Mouse (Mus musculus) cerebellum, adult 11-12 months (tissue): ENCODE results near the gene Camta2.

ENCODE experiments used
- DNase-seq: peaks from one replicate; pipeline ENCODE4 v3.0.0; 2022

The Camta2 gene

GRCm38 (mm10) chr11:70687601-70688199, at the start of gene Camta2:
Gene Camta2 (minus strand): TSS chr11:70688105.
- peak; percentile 87 for DNase-seq

- no peak for DNase-seq
These were observed 45.4 kb upstream of the Camta2 start for GRCm38 (mm10) chr11:70733256-70733655.

GRCm38 (mm10) chr11:70731178-70731577, 43.3 kb upstream of the Camta2 start:
- DNase-seq: peak; percentile 18

- DNase-seq: no peak
These were observed 42.6 kb upstream of the Camta2 start for GRCm38 (mm10) chr11:70730427-70731038.

GRCm38 (mm10) chr11:70727385-70727784, 39.5 kb upstream of the Camta2 start:
- no peak for DNase-seq

DNA sequence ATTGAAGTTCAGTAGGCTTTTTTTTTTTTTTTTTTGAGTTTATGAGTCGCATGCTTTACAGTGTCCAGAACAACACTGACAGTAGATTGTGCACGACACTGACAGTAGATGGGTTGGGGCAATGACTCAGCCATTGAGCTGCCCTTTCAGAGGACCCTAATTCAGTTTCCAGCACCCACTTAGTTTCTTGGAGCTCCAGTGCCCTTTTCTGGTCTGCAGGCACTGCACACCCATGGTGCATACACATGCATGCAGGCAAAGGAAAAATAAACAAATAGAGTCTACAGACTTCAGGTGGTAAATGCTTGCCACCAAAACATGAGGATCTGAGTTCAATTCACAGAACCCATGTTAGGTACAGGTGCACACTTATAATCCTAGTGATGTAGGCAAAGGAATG, 38.7 kb upstream of the Camta2 start:
- DNase-seq: no peak

GRCm38 (mm10) chr11:70724706-70725105, 36.8 kb upstream of the Camta2 start:
- DNase-seq: no peak

DNA sequence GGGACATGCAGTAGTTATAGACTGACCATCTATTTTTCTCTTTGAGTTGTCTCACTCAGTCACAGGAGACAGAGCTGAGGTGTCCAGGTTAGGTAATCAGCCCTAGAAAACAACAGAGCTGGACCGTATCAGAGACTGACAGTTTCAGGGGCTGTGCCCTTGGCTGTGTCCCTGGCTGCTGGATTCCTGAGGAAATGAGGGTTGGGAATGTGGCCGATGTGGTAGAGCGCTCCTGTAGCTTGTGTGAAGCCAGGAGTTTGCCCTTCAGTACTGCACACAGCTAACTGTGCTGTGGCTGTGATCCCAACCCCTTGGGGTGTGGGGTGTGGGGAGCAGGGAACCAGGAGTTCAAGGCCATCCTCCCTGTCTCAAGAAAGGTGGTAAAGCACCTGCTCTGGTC, 33.2 kb upstream of the Camta2 start:
- no peak for DNase-seq

DNA sequence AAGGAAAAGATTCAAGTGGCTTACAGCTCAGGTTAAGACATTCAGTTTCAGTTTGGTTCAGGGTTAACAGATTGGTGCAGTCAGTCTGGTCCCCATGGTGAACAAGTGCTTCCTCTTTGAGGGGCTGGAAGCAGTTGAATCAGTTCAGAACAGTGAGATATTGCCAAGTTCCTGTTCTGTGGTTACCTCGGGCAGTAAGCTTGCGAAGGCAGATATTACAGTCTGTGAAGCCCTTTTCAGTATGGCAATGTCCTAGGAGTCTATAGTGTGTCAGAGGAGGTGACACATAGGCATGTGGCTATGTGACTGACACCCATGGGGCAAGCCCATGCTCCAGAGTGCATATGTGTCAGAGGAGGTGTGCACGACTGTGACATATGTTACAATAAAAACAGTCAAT, 32.7 kb upstream of the Camta2 start:
- DNase-seq: no peak

DNA sequence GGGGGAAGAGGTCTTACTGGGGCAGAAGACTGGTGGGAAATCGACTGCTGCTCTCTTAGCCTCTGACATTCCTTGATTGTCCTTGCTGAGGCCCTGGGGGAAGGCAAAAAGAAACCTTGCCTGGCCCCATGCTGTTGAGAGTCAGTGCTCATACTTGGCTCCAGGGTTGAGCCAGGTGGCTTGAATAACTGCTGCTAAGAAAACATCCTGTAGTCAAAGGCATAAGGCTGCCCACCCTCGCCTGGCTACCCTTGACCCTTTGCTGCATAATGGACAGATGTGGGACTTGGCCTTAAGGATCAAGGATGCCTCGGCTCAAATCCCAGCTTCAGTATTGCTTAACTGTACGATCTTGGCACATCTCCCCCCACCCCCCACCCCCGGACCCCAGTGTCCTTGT, 30.6 kb upstream of the Camta2 start:
- DNase-seq: no peak

- no peak for DNase-seq
These were observed 27.9 kb upstream of the Camta2 start for GRCm38 (mm10) chr11:70715832-70716231.

GRCm38 (mm10) chr11:70713222-70713621, 25.3 kb upstream of the Camta2 start:
- no peak for DNase-seq

DNA sequence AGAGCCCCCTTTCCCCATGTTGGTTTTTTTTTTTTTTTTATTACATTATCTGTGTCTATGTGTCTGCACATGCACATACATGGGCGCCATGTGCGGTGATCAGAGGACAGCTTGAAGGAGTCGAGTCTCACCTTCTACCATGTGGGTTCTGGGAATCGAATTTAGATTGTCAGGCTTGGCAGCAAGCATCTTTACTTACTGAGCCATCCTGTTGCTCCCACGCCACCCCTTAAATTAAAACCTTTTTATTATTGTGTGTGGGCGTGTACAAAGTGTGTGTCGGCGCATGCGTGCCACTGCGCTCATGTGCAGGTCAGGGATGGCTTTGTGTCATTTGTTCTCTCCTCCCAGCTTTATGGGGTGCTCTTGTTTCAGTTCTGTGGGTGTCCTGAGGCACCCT, 23.1 kb upstream of the Camta2 start:
- no peak for DNase-seq

DNA sequence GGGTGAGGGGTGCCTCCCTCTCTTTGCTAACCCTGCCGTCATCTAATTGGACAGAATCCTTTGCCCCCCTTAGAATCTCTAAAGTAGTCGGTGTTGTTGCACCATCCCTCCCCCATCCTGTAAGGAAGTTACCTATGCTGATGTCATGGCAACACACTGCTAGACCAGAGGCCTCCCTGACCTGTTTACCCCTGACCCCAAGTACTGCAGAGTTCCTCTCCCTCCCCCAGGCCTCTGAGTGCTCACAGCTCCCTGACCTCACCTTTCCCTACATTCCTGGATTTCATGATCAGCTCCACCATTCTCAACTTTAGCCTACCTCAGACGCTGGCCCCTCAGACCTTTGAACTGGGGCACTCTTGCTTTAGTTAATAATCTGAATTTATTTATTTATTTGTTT, 18.2 kb upstream of the Camta2 start:
- no peak for DNase-seq

DNA sequence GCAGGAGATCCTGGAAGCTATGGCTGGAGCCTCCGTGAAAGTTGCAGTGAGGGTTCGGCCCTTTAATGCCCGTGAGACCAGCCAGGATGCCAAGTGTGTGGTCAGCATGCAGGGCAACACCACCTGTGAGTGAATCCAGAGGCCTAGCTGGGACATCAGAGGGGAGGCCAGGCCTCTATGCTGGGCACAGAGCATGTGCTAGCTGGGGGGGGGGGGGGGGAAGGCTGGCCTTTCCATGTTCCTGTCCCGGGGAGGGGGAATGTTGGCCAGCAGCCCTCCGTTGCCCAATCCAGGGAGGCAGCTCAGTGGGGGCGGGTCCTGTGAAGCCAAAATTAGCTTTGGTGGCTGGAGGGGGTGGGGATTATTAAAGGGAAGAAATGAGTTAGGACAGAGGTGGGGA, 14.9 kb upstream of the Camta2 start:
- no peak for DNase-seq

GRCm38 (mm10) chr11:70701984-70702733, 14.3 kb upstream of the Camta2 start:
- peak; percentile 36 for DNase-seq

- no peak for DNase-seq
These were observed 13.5 kb upstream of the Camta2 start for GRCm38 (mm10) chr11:70701221-70701955.

GRCm38 (mm10) chr11:70700613-70701012, 12.7 kb upstream of the Camta2 start:
- peak; percentile 82 for DNase-seq

DNA sequence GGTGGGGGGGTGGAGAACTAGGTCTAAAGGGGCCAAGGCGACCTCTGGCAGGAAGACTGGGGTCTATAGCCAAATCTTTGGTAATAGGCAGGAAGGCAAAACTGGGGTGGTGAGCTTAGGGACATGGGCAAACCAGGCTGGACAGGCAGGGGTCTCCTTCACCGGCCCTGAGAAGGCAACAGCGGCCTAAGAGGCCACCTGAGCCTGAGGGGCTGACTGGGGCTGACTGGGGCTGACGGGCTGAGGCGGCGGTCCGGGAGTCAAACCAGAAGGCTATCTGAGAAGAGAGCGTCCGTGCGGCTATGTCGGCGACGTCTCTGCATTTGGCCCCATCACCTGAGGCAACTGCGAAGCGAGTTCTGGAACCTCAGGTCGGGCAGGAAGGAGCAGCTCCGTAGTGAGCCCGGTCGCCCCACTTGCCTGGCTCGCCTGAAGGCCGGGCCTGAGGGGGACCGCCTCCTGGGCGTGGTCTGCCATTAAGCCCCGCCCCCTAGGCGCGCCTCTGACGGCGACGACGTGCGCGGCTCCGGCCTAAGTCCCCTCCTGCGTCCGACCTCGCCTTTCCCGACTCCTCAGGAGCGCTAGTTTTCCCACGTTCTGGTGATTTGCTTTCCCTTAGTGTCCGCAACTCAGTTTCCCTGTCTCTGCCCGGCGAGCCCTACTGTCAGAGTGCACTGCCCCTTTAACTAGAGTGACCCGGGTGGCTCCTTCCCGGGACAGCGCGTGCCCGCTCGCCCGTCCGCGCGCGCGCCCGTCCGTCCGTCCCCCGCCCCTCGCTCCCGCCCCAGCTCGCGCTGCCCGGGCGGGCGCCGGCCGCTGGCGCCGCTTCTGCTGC, 12.0 kb upstream of the Camta2 start, which contains the start of the genes Inca1 and Kif1c:
TSS of gene Inca1 (minus strand) at position 434 of the 835 bp plus-strand sequence.
TSS of gene Kif1c (plus strand) at position 827 of the 835 bp plus-strand sequence.
- DNase-seq: peak; percentile 94

DNA sequence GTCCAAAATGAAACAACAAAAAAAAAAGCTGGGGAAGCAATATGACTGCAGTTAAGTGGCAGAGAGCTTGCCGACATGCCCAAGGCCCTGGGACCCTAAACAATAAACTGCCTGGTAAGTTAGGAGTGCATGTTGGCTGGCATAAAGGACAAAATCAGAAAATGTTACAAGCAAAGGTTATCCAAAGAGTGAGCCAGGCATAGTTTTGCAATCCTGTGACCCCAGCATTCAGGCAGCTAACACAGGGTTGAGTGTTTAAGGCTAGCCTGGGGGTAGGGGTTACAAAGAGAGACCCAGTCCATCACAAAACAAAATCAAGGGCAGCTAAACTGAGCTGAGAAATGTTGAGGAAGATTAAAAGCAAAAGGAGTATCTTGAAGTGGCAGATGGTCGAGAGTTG, 11.1 kb upstream of the Camta2 start:
- DNase-seq: no peak

GRCm38 (mm10) chr11:70697376-70697775, 9.5 kb upstream of the Camta2 start:
- DNase-seq: no peak

DNA sequence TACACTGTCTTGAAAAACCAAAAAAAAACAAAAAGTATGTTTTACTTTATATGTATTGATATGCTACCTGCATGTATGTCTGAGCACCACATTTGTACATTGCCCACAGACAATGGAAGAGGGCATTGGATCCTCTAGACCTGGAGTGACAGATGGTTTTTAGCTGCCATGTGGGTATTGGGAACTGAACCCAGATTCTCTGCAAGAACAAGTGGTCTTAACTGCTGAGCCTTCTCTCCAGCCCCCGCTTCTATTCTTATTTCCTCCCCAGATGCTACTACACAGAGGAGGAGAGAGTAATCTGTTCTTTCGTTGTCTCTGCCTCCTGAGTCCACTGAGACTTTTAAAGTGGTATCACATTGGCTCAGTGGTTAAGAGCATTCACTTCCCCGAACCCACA, 5.6 kb upstream of the Camta2 start:
- DNase-seq: no peak
